Mouse (Mus musculus) CH12.LX (cell line): ENCODE data around the gene Pakap. TPM values are rescaled to one million over a fixed set of nuclear protein-coding genes. Genes with fewer than 3 reads are reported as not detected.

Experiments used
- DNase-seq: peaks from one replicate; pipeline ENCODE4 v3.0.0-alpha.2; 2013; ENCODE audit errors: extremely low read depth
- H3K27ac ChIP-seq: 2 replicates; pipeline ENCODE4 v1.5.1; 2012; ENCODE audit warnings: low read depth, mild to moderate bottlenecking, control low read depth, moderate library complexity; ENCODE audit not compliant: insufficient read depth
- H3K27me3 ChIP-seq: replicated peaks from 2 replicates; pipeline ENCODE3; 2012; ENCODE audit warnings: inconsistent platforms
- H3K36me3 ChIP-seq, 2 experiments: replicated peaks in 1 of 2; 2 replicates each; pipeline versions ENCODE3 to v1.6.1; 2012; ENCODE audit warnings: inconsistent platforms in 1 of 2, low read length in 1 of 2, mild to moderate bottlenecking in 1 of 2, mixed read lengths in 1 of 2, moderate library complexity in 1 of 2; ENCODE audit not compliant: control insufficient read depth in 1 of 2, insufficient read depth in 1 of 2
- H3K4me1 ChIP-seq, 2 experiments: 2 replicates each; pipeline ENCODE4 v1.6.1; 2012; ENCODE audit warnings: inconsistent platforms in 1 of 2, moderate library complexity in 1 of 2; ENCODE audit not compliant: insufficient read depth in 2 of 2, control insufficient read depth in 1 of 2
- H3K4me2 ChIP-seq: 2 replicates; pipeline ENCODE4 v1.6.1; 2012; ENCODE audit warnings: low read depth, mild to moderate bottlenecking, control low read depth; ENCODE audit not compliant: poor library complexity, insufficient read depth, severe bottlenecking
- H3K4me3 ChIP-seq, 3 experiments: fragments of 150-350 bp in 1 of 3; sonication (generic) in 1 of 3; replicated peaks in 1 of 3; 2 replicates each; pipeline versions ENCODE3 to v1.5.1; 2011 to 2012; ENCODE audit warnings: low read depth in 2 of 3, low read length in 2 of 3, mild to moderate bottlenecking in 2 of 3, moderate library complexity in 2 of 3, control low read depth in 1 of 3, improper control_type of control experiment in 1 of 3, inconsistent platforms in 1 of 3, mixed read lengths in 1 of 3; ENCODE audit not compliant: poor library complexity in 1 of 3
- H3K79me2 ChIP-seq: replicated peaks from 2 replicates; pipeline ENCODE4 v1.6.1; 2012; ENCODE audit warnings: mild to moderate bottlenecking, moderate library complexity; ENCODE audit not compliant: control insufficient read depth, poor library complexity, insufficient read depth, severe bottlenecking; ENCODE audit errors: extremely low read depth
- H3K9ac ChIP-seq: 2 replicates; pipeline ENCODE4 v1.6.1; 2012; ENCODE audit warnings: low read depth, mild to moderate bottlenecking, control low read depth, moderate library complexity; ENCODE audit not compliant: insufficient read depth
- H3K9me3 ChIP-seq: replicated peaks from 2 replicates; pipeline ENCODE3; 2012; ENCODE audit warnings: low read length, inconsistent platforms, mixed read lengths
- BHLHE40 ChIP-seq: IDR thresholded peaks from 2 replicates; pipeline ENCODE4 v1.6.1; 2011; ENCODE audit warnings: mild to moderate bottlenecking, low read depth, low read length, improper control_type of control experiment
- CHD1 ChIP-seq: IDR thresholded peaks from 2 replicates; pipeline ENCODE4 v1.6.1; 2012; ENCODE audit warnings: low read depth, low read length, improper control_type of control experiment, inconsistent platforms
- CHD2 ChIP-seq: IDR thresholded peaks from 2 replicates; pipeline ENCODE4 v1.6.1; 2011; ENCODE audit warnings: low read length, improper control_type of control experiment
- EP300 ChIP-seq: IDR thresholded peaks from 2 replicates; pipeline ENCODE4 v1.6.1; 2011; ENCODE audit warnings: low read length, improper control_type of control experiment
- JUND ChIP-seq: conservative IDR thresholded peaks from 2 replicates; pipeline ENCODE4 v1.6.1; 2011; ENCODE audit warnings: low read depth, low read length, improper control_type of control experiment
- MXI1 ChIP-seq: IDR thresholded peaks from 2 replicates; pipeline ENCODE4 v1.6.1; 2011; ENCODE audit warnings: mild to moderate bottlenecking, low read depth, low read length, improper control_type of control experiment
- NRF1 ChIP-seq: IDR thresholded peaks from 2 replicates; pipeline ENCODE4 v1.6.1; 2014; ENCODE audit warnings: low read depth, mild to moderate bottlenecking, inconsistent platforms, low read length, improper control_type of control experiment, moderate library complexity
- RAD21 ChIP-seq: IDR thresholded peaks from 2 replicates; pipeline ENCODE4 v1.6.1; 2011; ENCODE audit warnings: low read depth, mild to moderate bottlenecking, low read length, improper control_type of control experiment, moderate library complexity
- RCOR1 ChIP-seq: conservative IDR thresholded peaks from 2 replicates; pipeline ENCODE4 v1.6.1; 2012; ENCODE audit warnings: low read depth, mild to moderate bottlenecking, inconsistent platforms, low read length, improper control_type of control experiment
- SIN3A ChIP-seq: IDR thresholded peaks from 2 replicates; pipeline ENCODE4 v1.6.1; 2012; ENCODE audit warnings: low read length, improper control_type of control experiment, inconsistent platforms
- SMC3 ChIP-seq: IDR thresholded peaks from 2 replicates; pipeline ENCODE4 v1.6.1; 2011; ENCODE audit warnings: low read depth, low read length, improper control_type of control experiment
- UBTF ChIP-seq: IDR thresholded peaks from 2 replicates; pipeline ENCODE4 v1.6.1; 2012; ENCODE audit warnings: low read depth, mild to moderate bottlenecking, inconsistent platforms, low read length, improper control_type of control experiment, moderate library complexity
- USF1 ChIP-seq: IDR thresholded peaks from 2 replicates; pipeline ENCODE4 v1.6.1; 2014; ENCODE audit warnings: low read depth, mild to moderate bottlenecking, inconsistent platforms, low read length, improper control_type of control experiment
- dilution Hi-C: fragments of 300-500 bp; cut with MboI; formaldehyde crosslinking; loops from 2 replicates; pipeline ENCODE4 v1.14.3; 2020; ENCODE audit warnings: low sequenced_read_pairs; ENCODE audit not compliant: extremely low pct_unique_long_range_greater_than_20kb, extremely low pct_ligation_motif_present
- in situ Hi-C: fragments of 300-500 bp; cut with MboI; formaldehyde crosslinking; loops from 3 replicates; pipeline ENCODE4 v1.14.3; 2019; ENCODE audit warnings: low sequenced_read_pairs, low pct_ligation_motif_present, low pct_unique_long_range_greater_than_20kb, mixed read lengths
- polyA plus RNA-seq: library from polyadenylated mRNA; unstranded; fragments of >175 nt; gene quantifications from 2 replicates; pipeline ENCODE4 v1.2.1, GENCODE M21; 2012; ENCODE audit warnings: low read depth; ENCODE audit not compliant: insufficient read length
- total RNA-seq, 2 experiments: library from RNA; depleted of rRNA; stranded (reverse); fragments of 300-350 nt in 1 of 2; fragments of >200 nt in 1 of 2; gene quantifications; 2 replicates each; pipeline ENCODE4 v1.2.3; 2012 to 2014

Pakap gene
- total and polyA plus RNA-seq, 3 experiments, result 0.08 to 0.14 TPM; not detected in 1

GRCm38 (mm10) chr4:57600685-57601457 lies 32.9 kb downstream of the Pakap start:
- H3K9me3 ChIP-seq, result no peaks in the 10 kb centered on the region
- H3K4me1 ChIP-seq, result no peaks in the 10 kb centered on the region
- H3K36me3 ChIP-seq, result no peaks in the 10 kb centered on the region
- no peaks in the 10 kb centered on the region for H3K79me2 ChIP-seq
- H3K27me3 ChIP-seq, result peaks cover 3% of the 10 kb centered on the region
- H3K4me3 ChIP-seq, result no peak overlapping the region
- H3K9ac ChIP-seq, result no peak overlapping the region
- no peak overlapping the region for H3K27ac ChIP-seq
- no peak for DNase-seq
- TF ChIP-seq CHD2 (no peak), EP300 (no peak), CHD1 (no peak), MXI1 (no peak), RCOR1 (no peak)
- TF ChIP-seq, all 38 proteins: peak for 0
- dilution Hi-C loops, result no loop called here
- H3K4me2 ChIP-seq, result no peak overlapping the region
- in situ Hi-C loops, result loop anchor here (25.0 kb wide), 1 partner anchor 139 kb away; no protein-coding TSS in a partner anchor

- no peak for DNase-seq
- TF ChIP-seq NRF1 (no peak), RAD21 (no peak), USF1 (no peak; the same call in 1 of the 2 replicates), SMC3 (no peak), SIN3A (no peak), CHD2 (no peak), BHLHE40 (no peak), UBTF (no peak), JUND (no peak)
- TF ChIP-seq, all 38 proteins: peak for 0
- Histone ChIP-seq H3K27me3 (peaks cover 3% of the 10 kb centered on the region), H3K79me2 (no peaks in the 10 kb centered on the region), H3K27ac (no peak overlapping the region), H3K36me3 (no peaks in the 10 kb centered on the region), H3K9ac (no peak overlapping the region), H3K4me2 (no peak overlapping the region), H3K4me1 (no peaks in the 10 kb centered on the region), H3K4me3 (no peak overlapping the region), H3K9me3 (no peaks in the 10 kb centered on the region)
- in situ Hi-C loops, result loop anchor here (25.0 kb wide), 1 partner anchor 139 kb away; no protein-coding TSS in a partner anchor
- dilution Hi-C loops, result no loop called here
Observed at GRCm38 (mm10) chr4:57601458-57601835, 33.5 kb downstream of the Pakap start.
